Mouse (Mus musculus) kidney, postnatal 0 days (tissue): ENCODE measurements around the gene Syt7. TPM values are rescaled to one million over a fixed set of nuclear protein-coding genes. Genes with fewer than 3 reads are reported as not detected.

Source experiments
- ATAC-seq: fragments of 200-750 bp; cut with Nextera tagmentation; replicated peaks from 2 replicates; pipeline ENCODE4 v1.8.0; 2017; ENCODE audit warnings: low read depth, moderate number of reproducible peaks, moderate TSS enrichment, moderate library complexity; ENCODE audit not compliant: low FRiP score
- DNase-seq: peaks from one replicate; pipeline ENCODE4 v3.0.0-alpha.2; 2016; ENCODE audit warnings: low spot score
- H3K27ac ChIP-seq: fragments of 300-500 bp; sonication (generic); 2 replicates; pipeline ENCODE4 v1.5.1; 2014; ENCODE audit warnings: mild to moderate bottlenecking
- H3K27me3 ChIP-seq: fragments of 300-500 bp; sonication (generic); 2 replicates; pipeline ENCODE4 v1.6.1; 2014; ENCODE audit warnings: low read length, mixed read lengths; ENCODE audit not compliant: insufficient read depth
- H3K36me3 ChIP-seq: fragments of 300-500 bp; sonication (generic); 2 replicates; pipeline ENCODE4 v1.6.1; 2014; ENCODE audit warnings: low read length, mixed read lengths; ENCODE audit not compliant: insufficient read depth
- H3K4me1 ChIP-seq: fragments of 300-500 bp; sonication (generic); replicated peaks from 2 replicates; pipeline ENCODE4 v1.6.1; 2014; ENCODE audit warnings: antibody characterized with exemption, low read length, mixed read lengths; ENCODE audit not compliant: insufficient read depth
- H3K4me2 ChIP-seq: fragments of 300-500 bp; sonication (generic); 2 replicates; pipeline ENCODE4 v1.6.1; 2014; ENCODE audit warnings: mild to moderate bottlenecking, low read length, moderate library complexity, mixed read lengths
- H3K4me3 ChIP-seq: fragments of 300-500 bp; sonication (generic); replicated peaks from 2 replicates; pipeline ENCODE4 v1.5.1; 2014; ENCODE audit warnings: low read depth, low read length
- H3K9ac ChIP-seq: fragments of 300-500 bp; sonication (generic); 2 replicates; pipeline ENCODE4 v1.6.1; 2014; ENCODE audit warnings: low read depth, low read length
- H3K9me3 ChIP-seq: fragments of 300-500 bp; sonication (generic); replicated peaks from 2 replicates; pipeline ENCODE4 v1.6.1; 2016; ENCODE audit warnings: low read length, inconsistent platforms, mixed read lengths
- CTCF ChIP-seq: IDR thresholded peaks from 2 replicates; pipeline ENCODE4 v1.5.1; 2016; ENCODE audit warnings: antibody characterized with exemption, low read depth, mild to moderate bottlenecking, moderate library complexity
- WGBS: fragments of 180-500 bp; shearing (Covaris S2); extraction: QIAGEN DNeasy Blood & Tissue Kit; methylation state at CpG from one replicate; pipeline ENCODE4 v1.1.7; 2014; 5-methylcytosine and 5-hydroxymethylcytosine counted together
- polyA plus RNA-seq: library from polyadenylated mRNA; unstranded; fragments of >200 nt; fragmentation: Nextera tagmentation; extraction: Ambion mirVana; gene quantifications from 2 replicates; pipeline ENCODE4 v1.2.1, GENCODE M21; 2015

Gene Syt7
- polyA plus RNA-seq, 1 experiment from 2014 or later, result 1.7 TPM

GRCm38 (mm10) chr19:10500581-10500980 lies 111.7 kb downstream of the Syt7 start:
- Histone ChIP-seq H3K27ac (no peak overlapping the region), H3K4me1 (0 out of 2 replicates have a peak, but pooled peaks cover 4% of the 10 kb centered on the region), H3K4me3 (no peak overlapping the region), H3K36me3 (peaks cover 32% of the 10 kb centered on the region), H3K9ac (no peak overlapping the region), H3K4me2 (no peak overlapping the region), H3K9me3 (no peaks in the 10 kb centered on the region), H3K27me3 (no peaks in the 10 kb centered on the region)
- TF ChIP-seq CTCF, result no peak
- DNase-seq (no peak), ATAC-seq (no peak)
- WGBS, result 94% methylated on average over 8 of the region's 8 CpGs

DNA sequence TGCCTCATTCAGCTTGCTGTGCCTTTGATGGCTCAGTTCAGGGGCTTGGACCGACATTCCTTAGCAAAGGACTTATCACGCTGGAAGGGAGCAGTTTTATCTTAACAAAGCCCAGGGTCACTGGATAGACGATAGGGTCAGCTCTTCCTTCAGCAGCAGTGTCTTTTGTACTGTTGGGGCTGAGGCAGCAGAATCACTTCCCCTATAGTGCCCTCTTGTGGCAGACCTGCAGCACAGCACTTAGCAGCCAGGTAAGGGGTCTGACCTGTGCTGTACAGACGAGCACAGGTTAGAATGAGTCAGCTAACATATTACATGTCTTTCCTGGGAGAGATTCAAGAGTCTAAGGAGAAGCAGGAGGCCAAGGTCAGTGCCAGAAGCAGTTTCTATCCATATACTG lies 113.7 kb downstream of the Syt7 start:
- Histone ChIP-seq H3K9ac (no peak overlapping the region), H3K36me3 (peaks cover 37% of the 10 kb centered on the region), H3K4me1 (0 out of 2 replicates have a peak, but pooled peaks cover 4% of the 10 kb centered on the region), H3K4me2 (no peak overlapping the region), H3K9me3 (no peaks in the 10 kb centered on the region), H3K4me3 (no peak overlapping the region), H3K27me3 (no peaks in the 10 kb centered on the region), H3K27ac (no peak overlapping the region)
- 9% methylated on average over 4 of the region's 4 CpGs for WGBS
- 0 out of 2 replicates have a peak, but pooled peaks have one; percentile 36 for ATAC-seq
- TF ChIP-seq CTCF, result peak; percentile 84
- peak; percentile 67 for DNase-seq

Other genes starting within 250 kb of the Syt7 start
- gene Fads1, start 206.2 kb upstream of the Syt7 start, polyA plus RNA-seq, result 54.6 and 63.9 TPM in 2 replicates
- 427 and 460 TPM in 2 replicates for gene Tmem258, start 185.1 kb upstream of the Syt7 start, polyA plus RNA-seq
- gene Fen1, start 184.9 kb upstream of the Syt7 start, polyA plus RNA-seq, result 46.6 and 56.1 TPM in 2 replicates
- 1.2 and 1.5 TPM in 2 replicates for gene Myrf, start 148.3 kb upstream of the Syt7 start, polyA plus RNA-seq
- gene Dagla, start 84.2 kb upstream of the Syt7 start, polyA plus RNA-seq, result 2.0 and 2.2 TPM in 2 replicates
- gene Lrrc10b, start 68.4 kb downstream of the Syt7 start, polyA plus RNA-seq, result 0.80 and 0.84 TPM in 2 replicates
- not detected in 2 replicates for gene Ppp1r32, start 93.8 kb downstream of the Syt7 start, polyA plus RNA-seq
- 33.3 and 34.2 TPM in 2 replicates for gene Cpsf7, start 136.2 kb downstream of the Syt7 start, polyA plus RNA-seq
- gene Sdhaf2, start 137.1 kb downstream of the Syt7 start, polyA plus RNA-seq, result 55.3 and 57.4 TPM in 2 replicates
- 49.7 and 50.5 TPM in 2 replicates for gene Tmem216, start 167.1 kb downstream of the Syt7 start, polyA plus RNA-seq
- 17.2 and 18.6 TPM in 2 replicates for gene Cyb561a3, start 188.1 kb downstream of the Syt7 start, polyA plus RNA-seq
- 35.0 and 37.4 TPM in 2 replicates for gene Tmem138, start 188.3 kb downstream of the Syt7 start, polyA plus RNA-seq
- gene Ddb1, start 216.2 kb downstream of the Syt7 start, polyA plus RNA-seq, result 205 and 225 TPM in 2 replicates
- 42.2 and 54.4 TPM in 2 replicates for gene Tkfc, start 216.6 kb downstream of the Syt7 start, polyA plus RNA-seq
- 2.7 and 3.0 TPM in 2 replicates for gene Vwce, start 245.1 kb downstream of the Syt7 start, polyA plus RNA-seq